Mouse (Mus musculus) MEL (cell line): ENCODE measurements at regions not wholly inside any gene's neighbourhood (a gene's known extent, or its start where the extent isn't known, plus 50 kb on each side); places are given as distances from the start of the nearest gene placed in this dataset.

ENCODE experiments used
- DNase-seq: peaks from one replicate; pipeline ENCODE4 v3.0.0; 2011; ENCODE audit warnings: low read depth, low spot score
- H3K27ac ChIP-seq: 2 replicates; pipeline ENCODE4 v1.5.1; 2012; ENCODE audit warnings: low read depth, mild to moderate bottlenecking, control low read depth, low read length, moderate library complexity; ENCODE audit not compliant: control insufficient read depth
- H3K27me3 ChIP-seq, 2 experiments: fragments of 150-350 bp in 1 of 2; sonication (generic) in 1 of 2; 2 replicates each; pipeline ENCODE4 v1.6.1; 2012; ENCODE audit warnings: low read length in 2 of 2, mild to moderate bottlenecking in 2 of 2, improper control_type of control experiment in 1 of 2, moderate library complexity in 1 of 2; ENCODE audit not compliant: insufficient read depth in 2 of 2, control insufficient read depth in 1 of 2
- H3K36me3 ChIP-seq, 2 experiments: 2 replicates each; pipeline ENCODE4 v1.6.1; 2012 to 2014; ENCODE audit warnings: low read length in 2 of 2, improper control_type of control experiment in 1 of 2, inconsistent platforms in 1 of 2, mild to moderate bottlenecking in 1 of 2; ENCODE audit not compliant: insufficient read depth in 2 of 2, control insufficient read depth in 1 of 2
- H3K4me1 ChIP-seq, 2 experiments: fragments of 150-350 bp in 1 of 2; sonication (generic) in 1 of 2; 2 replicates each; pipeline ENCODE4 v1.6.1; 2012; ENCODE audit warnings: low read length in 2 of 2, improper control_type of control experiment in 1 of 2, mild to moderate bottlenecking in 1 of 2; ENCODE audit not compliant: insufficient read depth in 2 of 2, control insufficient read depth in 1 of 2
- H3K4me3 ChIP-seq, 2 experiments: fragments of 150-350 bp in 1 of 2; sonication (generic) in 1 of 2; 2 replicates each; pipeline ENCODE4 v1.5.1; 2012; ENCODE audit warnings: low read depth in 2 of 2, low read length in 2 of 2, mild to moderate bottlenecking in 2 of 2, moderate library complexity in 2 of 2, control low read depth in 1 of 2, improper control_type of control experiment in 1 of 2; ENCODE audit not compliant: control insufficient read depth in 1 of 2, insufficient read depth in 1 of 2
- H3K79me2 ChIP-seq: 2 replicates; pipeline ENCODE4 v1.6.1; 2012; ENCODE audit warnings: mild to moderate bottlenecking, low read length, moderate library complexity; ENCODE audit not compliant: control insufficient read depth, poor library complexity, insufficient read depth
- H3K9ac ChIP-seq: 2 replicates; pipeline ENCODE4 v1.6.1; 2012; ENCODE audit warnings: low read depth, mild to moderate bottlenecking, control low read depth, low read length, moderate library complexity; ENCODE audit not compliant: control insufficient read depth, poor library complexity, severe bottlenecking
- H3K9me3 ChIP-seq: fragments of 150-350 bp; sonication (generic); replicated peaks from 2 replicates; pipeline ENCODE4 v1.6.1; 2012; ENCODE audit warnings: mild to moderate bottlenecking, low read length, improper control_type of control experiment, moderate library complexity; ENCODE audit not compliant: insufficient read depth
- CHD1 ChIP-seq: IDR thresholded peaks from 2 replicates; pipeline ENCODE4 v1.6.1; 2012; ENCODE audit warnings: low read depth, mild to moderate bottlenecking, inconsistent platforms, low read length, improper control_type of control experiment
- CTCF ChIP-seq, 3 experiments: IDR thresholded peaks in 2 of 3; conservative IDR thresholded peaks in 1 of 3; 2 replicates each; pipeline ENCODE4 v1.5.1; 2011 to 2012; ENCODE audit warnings: low read length in 3 of 3, low read depth in 2 of 3, mild to moderate bottlenecking in 2 of 3, improper control_type of control experiment in 1 of 3, inconsistent platforms in 1 of 3, mixed read lengths in 1 of 3, moderate library complexity in 1 of 3; ENCODE audit not compliant: control insufficient read depth in 1 of 3, insufficient read depth in 1 of 3, poor library complexity in 1 of 3, severe bottlenecking in 1 of 3
- E2F4 ChIP-seq: IDR thresholded peaks from 2 replicates; pipeline ENCODE4 v1.6.1; 2011; ENCODE audit warnings: low read depth, low read length, improper control_type of control experiment, borderline replicate concordance
- ETS1 ChIP-seq: IDR thresholded peaks from 2 replicates; pipeline ENCODE4 v1.6.1; 2012; ENCODE audit warnings: low read depth, mild to moderate bottlenecking, inconsistent platforms, low read length, improper control_type of control experiment, moderate library complexity
- GABPA ChIP-seq: IDR thresholded peaks from 2 replicates; pipeline ENCODE4 v1.6.1; 2012; ENCODE audit warnings: low read depth, mild to moderate bottlenecking, inconsistent platforms, low read length, improper control_type of control experiment, moderate library complexity
- GATA1 ChIP-seq: IDR thresholded peaks from 2 replicates; pipeline ENCODE4 v1.6.1; 2011; ENCODE audit warnings: low read depth, low read length, improper control_type of control experiment
- MAX ChIP-seq: IDR thresholded peaks from 2 replicates; pipeline ENCODE4 v1.6.1; 2011; ENCODE audit warnings: low read length, improper control_type of control experiment
- MAZ ChIP-seq: IDR thresholded peaks from 2 replicates; pipeline ENCODE4 v1.6.1; 2012; ENCODE audit warnings: low read depth, mild to moderate bottlenecking, inconsistent platforms, low read length, improper control_type of control experiment
- MXI1 ChIP-seq: IDR thresholded peaks from 2 replicates; pipeline ENCODE4 v1.6.1; 2011; ENCODE audit warnings: mild to moderate bottlenecking, low read depth, low read length, improper control_type of control experiment
- MYB ChIP-seq: IDR thresholded peaks from 2 replicates; pipeline ENCODE4 v1.6.1; 2011; ENCODE audit warnings: mild to moderate bottlenecking, low read depth, low read length, improper control_type of control experiment
- POLR2A ChIP-seq, 2 experiments: IDR thresholded peaks; 2 replicates each; pipeline ENCODE4 v1.6.1; 2011 to 2012; ENCODE audit warnings: low read length in 2 of 2, mild to moderate bottlenecking in 2 of 2, control low read depth in 1 of 2, improper control_type of control experiment in 1 of 2, low read depth in 1 of 2, moderate library complexity in 1 of 2; ENCODE audit not compliant: control insufficient read depth in 1 of 2, insufficient read depth in 1 of 2, poor library complexity in 1 of 2
- POLR2AphosphoS5 ChIP-seq: IDR thresholded peaks from 2 replicates; pipeline ENCODE4 v1.6.1; 2012; ENCODE audit warnings: low read depth, borderline replicate concordance, mild to moderate bottlenecking, inconsistent platforms, low read length, moderate library complexity, mixed read lengths
- SMC3 ChIP-seq: IDR thresholded peaks from 2 replicates; pipeline ENCODE4 v1.6.1; 2011; ENCODE audit warnings: low read depth, low read length, improper control_type of control experiment
- TBP ChIP-seq: IDR thresholded peaks from 2 replicates; pipeline ENCODE4 v1.8.0; 2011; ENCODE audit warnings: low read depth, low read length, improper control_type of control experiment
- TCF12 ChIP-seq: IDR thresholded peaks from 2 replicates; pipeline ENCODE4 v1.6.1; 2014; ENCODE audit warnings: low read depth, mild to moderate bottlenecking, inconsistent platforms, low read length, improper control_type of control experiment, moderate library complexity
- UBTF ChIP-seq: IDR thresholded peaks from 2 replicates; pipeline ENCODE4 v1.6.1; 2012; ENCODE audit warnings: low read depth, mild to moderate bottlenecking, inconsistent platforms, low read length, improper control_type of control experiment, moderate library complexity, borderline replicate concordance; ENCODE audit not compliant: insufficient read depth
- USF1 ChIP-seq: IDR thresholded peaks from 2 replicates; pipeline ENCODE4 v1.6.1; 2014; ENCODE audit warnings: low read depth, mild to moderate bottlenecking, inconsistent platforms, low read length, improper control_type of control experiment, moderate library complexity
- USF2 ChIP-seq, 2 experiments: IDR thresholded peaks; 2 replicates each; pipeline ENCODE4 v1.6.1; 2011 to 2012; ENCODE audit warnings: improper control_type of control experiment in 2 of 2, low read length in 2 of 2, borderline replicate concordance in 1 of 2, inconsistent platforms in 1 of 2, low read depth in 1 of 2, mild to moderate bottlenecking in 1 of 2; ENCODE audit not compliant: insufficient read depth in 1 of 2
- ZC3H11A ChIP-seq: IDR thresholded peaks from 2 replicates; pipeline ENCODE4 v1.6.1; 2012; ENCODE audit warnings: low read depth, mild to moderate bottlenecking, inconsistent platforms, low read length, improper control_type of control experiment
- ZKSCAN1 ChIP-seq: IDR thresholded peaks from 2 replicates; pipeline ENCODE4 v1.6.1; 2012; ENCODE audit warnings: low read depth, mild to moderate bottlenecking, inconsistent platforms, low read length, improper control_type of control experiment, moderate library complexity
- ZNF384 ChIP-seq: IDR thresholded peaks from 2 replicates; pipeline ENCODE4 v1.6.1; 2012; ENCODE audit warnings: low read depth, mild to moderate bottlenecking, inconsistent platforms, low read length, improper control_type of control experiment

DNA sequence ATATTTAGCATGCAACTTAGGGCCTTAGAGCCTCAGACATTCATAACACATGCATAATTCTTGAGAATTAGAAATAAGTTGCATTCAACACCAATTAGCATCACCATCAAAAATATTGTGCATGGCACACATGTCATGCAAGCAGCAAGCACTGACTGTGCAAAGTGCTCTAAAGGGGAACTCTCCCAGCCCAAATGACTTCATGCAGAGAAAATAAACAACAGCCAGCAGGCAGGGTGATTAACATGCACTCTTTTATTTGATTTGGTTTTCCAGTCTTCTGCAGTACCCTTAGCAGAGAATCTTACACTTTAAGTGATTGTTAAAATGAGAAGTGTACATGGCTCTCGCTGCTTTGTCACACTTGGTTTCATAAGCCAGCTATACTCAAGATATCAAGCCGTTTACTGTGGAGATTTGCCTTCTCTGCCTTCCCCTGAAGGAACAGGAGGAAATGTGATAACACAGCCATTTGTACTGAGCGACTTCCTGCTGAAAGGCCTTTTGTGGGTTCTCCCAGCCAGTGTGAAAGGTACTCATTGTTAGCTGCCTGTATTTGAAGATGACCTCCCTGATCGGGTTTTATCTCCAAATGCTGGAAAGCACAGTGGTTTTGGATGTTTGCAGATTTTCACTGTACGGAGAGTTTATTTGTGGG lies 3480.0 kb downstream of the 9330182O14Rik start:
- Histone ChIP-seq H3K4me3 (no peak overlapping the region), H3K36me3 (no peaks in the 10 kb centered on the region), H3K27me3 (peaks cover 0 to 1% of the 10 kb centered on the region in 2 experiments; a peak in 1 of 4 replicates), H3K9me3 (no peaks in the 10 kb centered on the region), H3K4me1 (no peaks in the 10 kb centered on the region), H3K9ac (no peak overlapping the region), H3K79me2 (no peaks in the 10 kb centered on the region), H3K27ac (no peak overlapping the region)
- no peak for TF ChIP-seq ZC3H11A
- no peak for TF ChIP-seq GABPA
- TF ChIP-seq MYB: no peak
- TF ChIP-seq TCF12: no peak
- TF ChIP-seq MAX: no peak
- no peak for TF ChIP-seq UBTF
- TF ChIP-seq ZKSCAN1: no peak
- TF ChIP-seq MXI1: no peak
- peak; percentile 4 for DNase-seq

- no peak overlapping the region for H3K27ac ChIP-seq
- no peak for DNase-seq
- no peak for TF ChIP-seq ETS1
- TF ChIP-seq MXI1: no peak
- no peak for TF ChIP-seq USF1
- TF ChIP-seq USF2 (IDR thresholded peaks at IDR 0.05; ENCODE audit: borderline replicate concordance in 1 of 2, insufficient read depth in 1 of 2, low read depth in 1 of 2, low read length in 2 of 2): no peak
- no peak for TF ChIP-seq TCF12
- no peak overlapping the region for H3K9ac ChIP-seq
- no peaks in the 10 kb centered on the region for H3K79me2 ChIP-seq
- no peaks in the 10 kb centered on the region for H3K36me3 ChIP-seq
- no peaks in the 10 kb centered on the region; a peak in 1 of 4 replicates for H3K27me3 ChIP-seq
- H3K4me1 ChIP-seq: no peaks in the 10 kb centered on the region
- H3K4me3 ChIP-seq: no peak overlapping the region
- no peaks in the 10 kb centered on the region for H3K9me3 ChIP-seq
Measured at GRCm38 (mm10) chr15:43615727-43616126, 3481.6 kb downstream of the 9330182O14Rik start.

- no peak overlapping the region for H3K27ac ChIP-seq
- H3K36me3 ChIP-seq: no peaks in the 10 kb centered on the region
- H3K27me3 ChIP-seq: no peaks in the 10 kb centered on the region
- no peaks in the 10 kb centered on the region for H3K9me3 ChIP-seq
- no peaks in the 10 kb centered on the region for H3K79me2 ChIP-seq
- TF ChIP-seq ZKSCAN1 (no peak), GATA1 (no peak), MXI1 (no peak), SMC3 (no peak), USF2 (IDR thresholded peaks at IDR 0.05; ENCODE audit: borderline replicate concordance in 1 of 2, insufficient read depth in 1 of 2, low read depth in 1 of 2, low read length in 2 of 2) (no peak), POLR2A (IDR thresholded peaks at IDR 0.05; ENCODE audit: control insufficient read depth in 1 of 2, insufficient read depth in 1 of 2, low read depth in 1 of 2, low read length in 2 of 2, poor library complexity in 1 of 2) (no peak), MAZ (no peak), CHD1 (no peak), MAX (no peak), CTCF (IDR thresholded peaks at IDR 0.05 in 2 of 3, conservative IDR thresholded peaks at IDR 0.05 in 1 of 3; ENCODE audit: control insufficient read depth in 1 of 3, insufficient read depth in 1 of 3, low read depth in 2 of 3, low read length in 3 of 3, poor library complexity in 1 of 3, severe bottlenecking in 1 of 3) (no peak), UBTF (no peak), POLR2AphosphoS5 (no peak), E2F4 (no peak), TBP (no peak), ZNF384 (no peak)
- H3K4me1 ChIP-seq: no peaks in the 10 kb centered on the region
- H3K4me3 ChIP-seq: no peak overlapping the region
- DNase-seq: no peak
- H3K9ac ChIP-seq: no peak overlapping the region
Measured at GRCm38 (mm10) chr15:43624431-43624965, 3490.3 kb downstream of the 9330182O14Rik start.
